Mouse (Mus musculus): ENCODE results near the gene Mlx.
"Not testable (repeated sequence)": the region's sequence is repeated elsewhere in the genome, so short reads cannot be mapped to it uniquely, and the experiment has no call there.

The Mlx gene

DNA sequence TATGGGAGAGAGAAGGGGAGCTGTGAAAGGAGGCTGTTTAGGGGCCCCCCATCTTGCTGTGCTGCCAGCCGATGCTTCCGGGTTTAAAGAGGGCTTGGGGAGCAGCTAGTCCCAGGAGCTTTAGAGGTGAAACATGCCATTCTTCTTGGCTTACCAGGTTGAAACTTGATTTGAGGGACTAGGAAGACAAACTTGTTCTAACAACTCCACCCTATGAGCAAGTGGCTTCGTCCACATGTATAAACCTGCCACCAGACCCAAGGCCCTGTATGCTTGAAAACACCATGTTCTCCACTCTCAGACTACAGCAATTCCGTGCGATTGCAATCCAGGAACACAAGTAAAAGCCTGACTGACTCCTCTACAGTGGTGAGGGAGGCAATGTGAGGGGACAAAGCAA, 15.9 kb downstream of the Mlx start:
- DNase-seq, result no peak

DNA sequence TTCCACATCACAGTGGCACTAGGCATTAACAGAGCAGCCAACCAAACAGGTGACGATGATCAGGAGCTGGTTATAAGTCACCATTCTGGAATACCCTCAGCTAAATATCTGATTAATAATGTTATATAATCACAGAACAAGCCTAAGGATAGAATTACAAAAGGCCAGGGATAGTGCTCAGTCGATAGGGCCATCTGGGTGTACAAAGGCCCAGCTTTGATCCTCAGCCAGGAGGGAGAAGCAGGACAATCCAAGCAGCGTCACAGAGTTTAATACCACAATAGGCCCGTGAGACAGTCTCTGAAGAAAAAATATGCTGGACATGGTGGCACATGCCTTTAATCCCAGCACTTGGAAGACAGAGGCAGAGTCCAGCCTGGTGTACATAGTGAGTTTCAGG, 22.3 kb downstream of the Mlx start:
- no peak for DNase-seq

DNA sequence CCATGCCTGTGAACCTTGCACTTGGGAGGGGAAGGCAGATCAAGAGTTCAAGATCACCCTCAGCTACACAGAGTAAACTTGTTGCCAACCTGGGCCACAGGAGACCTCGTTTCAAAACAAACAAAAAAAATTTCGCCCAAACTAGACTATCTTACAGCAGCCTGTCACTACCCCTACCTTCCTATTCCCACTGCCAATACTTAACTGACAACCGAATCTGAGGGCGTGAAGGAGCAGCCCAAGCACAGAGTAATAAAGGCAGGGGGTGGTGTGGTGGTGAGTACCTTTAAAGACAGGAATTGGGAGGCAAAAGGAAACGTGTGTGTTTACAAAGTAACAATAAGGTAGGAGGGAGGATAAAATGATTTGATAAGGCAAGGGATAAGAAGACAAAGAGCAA, 23.6 kb downstream of the Mlx start:
- DNase-seq, result no peak

DNA sequence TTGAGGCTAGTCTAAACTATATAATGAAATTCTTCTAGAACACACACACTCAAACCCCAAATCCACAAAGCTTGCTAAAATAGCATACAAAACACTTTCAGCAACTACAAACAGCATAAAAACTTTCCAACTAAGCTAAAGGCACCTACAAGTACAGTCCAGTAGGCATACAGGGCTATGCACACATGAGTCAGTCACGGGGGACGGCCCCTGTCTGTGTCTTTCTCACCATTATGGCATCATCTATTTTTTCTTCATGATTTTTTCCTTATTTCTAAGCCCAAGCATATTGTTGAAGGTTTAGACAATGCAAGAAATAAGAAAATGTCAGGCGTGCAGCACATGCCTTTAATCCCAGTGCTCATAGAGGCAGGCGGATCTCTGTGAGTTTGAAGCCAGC, 24.1 kb downstream of the Mlx start:
- DNase-seq, result no peak

DNA sequence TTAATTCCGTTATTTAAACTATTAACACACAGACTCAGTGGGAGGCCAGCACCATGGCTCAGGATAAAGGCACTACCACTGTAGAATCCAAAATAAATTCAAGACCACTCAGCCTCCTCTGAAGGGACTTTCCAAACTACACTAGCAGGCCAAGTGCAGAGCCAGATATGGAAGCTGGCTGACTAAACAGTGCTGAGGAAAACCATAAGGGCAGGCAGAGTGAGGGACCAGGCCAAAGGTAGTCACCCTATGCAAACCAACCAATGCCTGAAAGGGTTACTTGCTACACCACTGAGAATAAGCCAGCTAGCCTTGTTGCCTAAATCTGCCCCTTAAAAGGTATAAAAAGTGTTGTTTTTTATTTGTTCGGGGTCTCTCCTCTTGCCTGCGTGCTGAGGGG, 25.1 kb downstream of the Mlx start:
- no peak for DNase-seq

DNA sequence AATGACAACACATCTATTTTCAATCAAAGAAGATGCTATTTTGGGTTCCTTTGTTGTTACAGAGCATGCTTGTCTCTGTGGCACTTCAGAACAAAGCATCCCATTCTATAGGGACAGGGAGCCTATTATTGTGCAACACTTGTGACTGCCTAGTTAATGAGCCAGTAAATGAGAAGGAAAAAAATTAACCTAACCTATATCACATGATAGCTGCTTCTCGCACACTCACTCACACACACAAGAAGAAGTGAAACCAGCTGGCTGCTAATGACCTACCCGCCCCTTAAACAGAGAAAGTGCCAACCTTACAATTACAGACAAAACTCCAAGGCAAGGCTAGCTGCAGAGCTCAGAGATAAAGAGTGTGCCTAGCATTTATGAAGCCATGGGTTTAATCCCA, 28.5 kb downstream of the Mlx start:
- no peak for DNase-seq

DNA sequence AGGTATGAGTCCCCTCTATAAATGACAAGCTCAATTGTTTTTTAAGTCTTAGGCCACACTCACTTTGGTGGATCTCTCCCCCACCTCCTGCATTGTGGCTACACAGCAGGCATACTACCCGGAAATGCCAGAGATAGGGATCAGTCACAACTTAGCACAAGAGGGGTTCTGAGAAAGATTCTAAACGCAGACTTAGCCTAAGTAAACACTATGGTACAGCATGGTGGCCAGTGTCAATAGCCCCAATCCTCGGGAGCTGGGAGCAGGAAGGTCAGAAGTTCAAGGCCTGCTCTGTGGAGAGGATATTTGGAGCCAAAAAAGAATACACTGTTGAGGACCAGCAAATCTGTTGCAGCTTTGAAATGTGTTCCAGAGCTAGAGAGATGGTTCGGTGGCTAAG, 31.0 kb downstream of the Mlx start:
- DNase-seq, result no peak

DNA sequence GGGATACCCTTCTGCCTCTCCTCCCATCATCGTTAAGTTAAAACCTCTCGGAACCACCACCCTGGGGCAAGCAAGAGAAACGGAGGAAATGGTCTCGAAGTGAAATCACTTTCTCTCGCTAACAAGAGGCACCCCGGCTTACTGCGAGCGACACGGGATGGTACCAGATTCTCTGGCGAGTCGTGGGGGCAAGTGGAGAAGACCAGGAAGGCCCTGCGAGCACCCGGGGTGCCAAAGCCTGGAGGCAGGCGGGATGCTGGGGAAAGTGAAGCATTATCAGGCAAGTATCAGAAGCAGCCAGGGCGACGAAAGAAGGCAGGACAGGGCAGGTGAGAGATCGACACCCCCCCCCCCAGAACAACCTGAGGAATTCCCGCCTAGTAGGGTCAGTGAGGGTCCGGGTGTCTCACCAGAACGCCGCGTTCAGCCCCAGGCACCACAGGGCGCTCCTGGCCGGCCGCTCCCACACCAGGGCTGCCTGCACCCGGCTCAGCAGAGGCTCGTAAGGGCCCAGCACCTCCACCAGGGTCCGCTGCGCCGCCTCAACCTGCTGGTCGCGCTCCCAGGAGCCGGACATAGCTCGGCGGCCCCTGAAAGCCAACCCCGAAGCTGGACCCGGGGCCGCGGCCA, 32.2 kb downstream of the Mlx start:
- no peak for DNase-seq

DNA sequence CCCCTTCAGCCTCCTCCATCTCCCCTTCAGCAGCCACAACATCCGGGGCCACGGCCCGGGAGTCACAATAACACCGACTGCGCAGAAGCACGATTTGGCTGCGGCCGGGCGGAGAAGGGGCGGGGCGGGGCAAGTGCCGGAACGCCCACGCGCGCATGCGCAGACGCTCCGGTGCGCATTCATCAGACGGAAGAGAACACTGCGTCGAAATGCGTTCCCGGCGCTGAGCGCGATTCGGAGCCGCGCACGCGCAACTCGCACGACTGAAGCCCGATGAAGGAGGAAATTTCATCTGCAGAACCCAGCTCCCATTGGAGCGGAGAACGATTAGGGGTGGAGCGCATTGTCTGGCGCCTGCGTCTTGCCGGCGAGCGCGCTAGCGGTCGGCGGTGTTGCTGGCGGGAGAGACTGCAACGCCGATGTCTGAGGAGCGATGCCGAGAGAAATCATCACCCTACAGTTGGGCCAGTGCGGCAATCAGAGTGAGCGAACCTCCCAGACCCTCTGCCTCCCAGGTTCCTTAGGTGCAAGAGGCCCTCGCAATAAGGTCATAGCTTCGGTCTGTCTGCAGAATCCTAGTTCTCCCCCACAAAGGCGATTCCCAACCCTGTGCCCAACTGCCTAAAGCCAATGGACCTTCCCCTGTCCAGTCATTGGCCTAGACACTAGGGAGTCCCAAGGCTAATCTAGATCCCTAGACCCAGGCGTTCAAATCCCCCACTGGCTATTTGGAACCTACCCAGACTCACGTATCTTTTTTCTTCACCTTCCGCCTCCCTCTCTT, 32.9 kb downstream of the Mlx start, which contains the start of the genes Retreg3 and Tubg1:
Retreg3 (minus strand) TSS at position 133 of the 784 bp plus-strand sequence.
Tubg1 (plus strand) TSS at position 178 of the 784 bp plus-strand sequence.
- peak; percentile 99 for DNase-seq

DNA sequence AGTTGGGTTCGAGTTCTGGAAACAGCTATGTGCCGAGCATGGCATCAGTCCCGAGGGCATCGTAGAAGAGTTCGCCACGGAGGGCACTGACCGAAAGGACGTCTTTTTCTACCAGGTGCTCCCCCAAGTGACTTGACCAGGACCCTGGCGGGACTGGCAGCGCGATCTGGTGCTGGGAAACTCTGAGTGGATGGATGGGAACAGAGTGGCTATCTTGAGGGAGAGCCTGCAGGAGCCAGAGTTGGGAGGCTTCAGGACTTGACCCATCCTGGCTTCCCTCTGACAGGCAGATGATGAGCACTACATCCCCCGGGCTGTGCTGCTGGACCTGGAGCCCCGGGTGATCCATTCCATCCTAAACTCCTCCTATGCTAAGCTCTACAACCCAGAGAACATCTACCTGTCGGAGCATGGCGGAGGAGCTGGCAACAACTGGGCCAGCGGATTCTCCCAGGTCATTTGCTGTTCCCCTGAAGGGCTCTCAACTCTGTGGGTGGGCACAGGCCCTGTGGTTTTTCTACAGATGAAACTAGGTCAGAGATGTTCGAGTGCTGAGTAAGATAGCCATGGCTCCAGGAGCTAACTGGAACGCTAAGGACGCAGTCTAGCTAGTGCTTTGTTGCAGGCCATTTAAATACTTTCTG, 33.6 kb downstream of the Mlx start:
- peak; percentile 56 for DNase-seq

DNA sequence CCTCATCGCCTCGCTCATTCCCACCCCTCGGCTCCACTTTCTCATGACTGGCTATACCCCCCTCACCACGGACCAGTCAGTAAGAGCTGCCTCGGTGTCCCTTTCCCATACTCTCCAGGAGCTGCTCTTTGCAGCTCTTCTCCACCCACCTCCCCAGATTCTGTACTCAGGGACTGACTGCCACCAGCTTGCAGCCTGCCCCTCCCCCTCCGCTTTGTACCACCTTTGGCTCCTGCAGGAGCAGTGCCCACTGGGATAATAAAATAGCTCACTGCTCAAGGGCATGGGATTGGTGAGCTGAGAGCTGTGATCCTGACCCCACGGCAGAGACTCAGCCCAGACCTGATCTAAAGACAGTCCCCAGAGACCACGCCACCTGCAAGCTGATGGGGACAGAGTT, 37.4 kb downstream of the Mlx start:
- not testable (repeated sequence) for DNase-seq

DNA sequence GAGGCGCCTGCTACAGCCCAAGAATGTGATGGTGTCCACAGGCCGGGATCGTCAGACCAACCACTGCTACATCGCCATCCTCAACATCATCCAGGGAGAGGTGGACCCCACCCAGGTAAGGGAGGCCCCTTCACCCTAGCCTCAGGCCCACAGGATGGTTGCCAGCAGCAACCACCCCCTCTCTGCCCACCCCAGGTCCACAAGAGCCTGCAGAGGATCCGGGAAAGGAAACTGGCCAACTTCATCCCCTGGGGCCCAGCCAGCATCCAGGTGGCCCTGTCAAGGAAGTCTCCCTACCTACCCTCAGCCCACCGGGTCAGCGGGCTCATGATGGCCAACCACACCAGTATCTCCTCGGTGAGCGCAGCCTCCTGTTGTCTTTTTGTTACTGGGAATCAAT, 37.9 kb downstream of the Mlx start:
- DNase-seq, result peak; percentile 58

DNA sequence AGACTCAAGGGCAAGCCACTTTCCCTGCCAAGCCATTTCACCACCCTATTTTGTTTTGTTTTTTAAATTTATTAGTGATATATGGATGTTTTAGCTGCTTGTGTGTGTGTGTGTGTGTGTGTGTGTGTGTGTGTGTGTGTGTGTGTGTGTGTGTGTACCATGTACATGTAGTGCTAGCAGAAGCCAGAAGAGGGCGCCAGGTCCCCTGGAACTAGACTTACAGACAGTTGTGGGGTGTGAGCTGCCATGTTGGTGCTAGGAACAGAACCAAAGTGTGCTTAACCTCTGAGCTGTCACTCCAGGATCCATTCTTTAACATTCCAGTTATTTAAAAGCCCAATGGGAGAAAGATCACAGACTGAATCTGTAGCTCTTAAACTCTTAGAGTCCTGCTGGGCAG, 40.0 kb downstream of the Mlx start:
- DNase-seq, result no peak

DNA sequence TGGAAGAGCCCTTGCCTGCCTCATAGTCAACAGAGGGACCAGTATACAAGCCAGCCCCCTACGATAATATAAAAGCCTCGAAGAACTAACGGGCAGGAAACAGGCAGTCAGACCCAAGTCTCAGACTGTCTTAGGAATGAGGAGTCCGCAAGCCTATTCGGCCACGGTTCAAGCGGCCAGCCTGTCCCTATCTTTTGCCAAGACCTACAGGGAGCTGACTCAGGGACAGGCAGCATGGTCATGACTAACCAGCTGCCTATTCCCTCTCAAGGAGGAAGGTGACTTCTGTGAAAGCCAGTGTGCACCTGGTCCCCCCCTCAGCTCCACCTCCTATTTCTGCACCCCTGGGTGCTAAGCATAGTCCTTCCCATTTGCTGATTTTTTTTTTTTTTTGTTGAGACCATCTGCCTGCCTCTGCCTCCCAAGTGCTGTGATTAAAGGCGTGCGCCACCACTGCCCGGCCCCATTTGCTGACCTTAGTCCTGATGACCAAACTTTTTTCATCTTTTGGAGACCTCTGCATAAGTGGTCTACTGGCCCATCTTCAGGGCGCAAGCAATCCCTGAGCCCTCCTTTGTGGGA, 42.0 kb downstream of the Mlx start:
- peak; percentile 90 for DNase-seq

DNA sequence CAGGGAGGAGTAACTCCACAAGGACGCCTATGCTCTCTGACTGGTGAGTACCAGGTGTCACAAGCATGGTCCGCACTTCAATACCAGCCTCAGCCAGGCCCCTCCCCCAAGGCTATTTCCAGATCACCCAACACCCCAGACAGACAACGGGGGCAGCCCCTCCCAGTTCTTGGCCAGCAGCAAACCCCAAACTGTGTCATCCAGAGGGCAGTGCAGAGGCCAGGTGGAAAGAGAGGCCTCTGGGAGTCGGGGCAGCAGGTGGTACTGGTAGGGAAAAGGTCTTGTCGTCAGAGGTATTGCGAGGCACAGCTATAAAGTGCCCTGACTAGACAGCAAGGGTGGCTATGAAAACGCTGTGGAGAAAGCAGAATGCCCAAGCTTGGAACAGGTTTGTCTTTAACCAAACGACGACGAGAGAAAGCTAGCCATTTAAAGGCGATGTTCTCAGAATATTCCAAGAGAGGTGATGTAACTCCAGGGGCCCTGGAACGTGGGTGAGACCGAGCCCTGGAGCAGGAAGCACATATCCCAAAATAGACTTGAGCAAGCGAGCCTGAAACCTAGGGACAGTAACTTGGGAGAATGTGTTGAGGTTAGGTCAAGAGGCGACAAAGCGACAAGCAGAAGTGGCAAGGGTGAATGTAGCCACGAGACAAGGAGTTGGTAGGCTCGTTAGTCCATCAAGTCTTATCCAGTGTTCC, 43.1 kb downstream of the Mlx start:
- peak; percentile 76 for DNase-seq

DNA sequence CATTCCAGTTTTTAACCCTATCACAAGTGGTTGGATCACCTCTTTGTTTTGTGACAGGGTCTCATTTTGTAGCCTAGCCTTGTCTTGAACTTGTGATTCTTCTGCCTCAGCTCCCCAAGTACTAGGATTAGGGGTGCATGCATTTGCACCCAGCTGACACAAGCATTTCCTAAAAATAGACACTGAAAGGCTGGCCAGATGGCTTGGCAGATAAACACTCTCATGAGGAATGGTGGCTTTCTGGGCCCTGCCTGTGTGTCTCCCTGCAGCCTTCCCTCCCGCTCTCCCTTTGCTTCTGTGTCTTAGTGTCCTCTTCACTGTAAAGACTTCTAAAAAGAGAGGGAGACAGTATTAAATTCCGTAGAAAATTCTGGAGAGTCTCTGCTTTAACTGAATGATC, 44.1 kb downstream of the Mlx start:
- DNase-seq, result peak; percentile 81

DNA sequence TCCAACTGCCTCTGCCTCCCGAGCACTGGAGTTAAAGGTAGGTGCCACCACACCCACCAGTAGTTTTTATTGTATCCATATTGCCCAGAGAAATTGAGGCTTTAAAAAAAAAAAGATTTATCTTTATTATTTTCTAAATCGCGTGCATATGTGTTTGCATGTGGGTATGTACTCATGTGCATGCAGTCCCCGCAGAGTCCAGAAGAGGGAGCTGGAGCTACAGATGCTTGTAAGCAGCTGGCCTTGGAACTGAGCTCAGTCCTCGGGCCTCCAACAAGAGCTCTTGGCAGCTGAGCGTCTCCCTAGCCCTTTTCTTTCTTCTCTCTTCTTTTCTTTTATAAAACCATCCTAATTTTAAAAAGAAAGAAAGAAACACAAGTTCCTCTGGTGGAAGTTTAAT, 44.6 kb downstream of the Mlx start:
- DNase-seq, result peak; percentile 57

DNA sequence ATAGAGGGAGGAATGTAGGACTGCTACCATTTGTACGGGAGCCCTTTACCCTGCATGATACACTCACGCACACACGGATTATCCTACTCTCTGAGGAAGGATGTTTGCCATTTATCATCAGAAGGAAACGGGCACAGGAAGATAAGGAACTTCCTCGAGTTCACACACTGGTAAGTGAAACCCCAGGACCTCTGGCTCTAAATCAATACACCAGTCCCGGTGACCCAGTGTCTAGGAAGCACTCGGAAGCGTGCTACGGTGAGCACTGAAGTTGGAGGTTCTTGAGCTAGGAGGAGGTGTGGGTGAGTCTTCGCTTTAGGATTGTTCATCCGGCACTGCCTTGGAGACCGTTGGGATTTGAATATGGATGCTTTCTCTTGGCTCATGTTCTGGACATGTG, 46.0 kb downstream of the Mlx start:
- DNase-seq, result peak; percentile 28

DNA sequence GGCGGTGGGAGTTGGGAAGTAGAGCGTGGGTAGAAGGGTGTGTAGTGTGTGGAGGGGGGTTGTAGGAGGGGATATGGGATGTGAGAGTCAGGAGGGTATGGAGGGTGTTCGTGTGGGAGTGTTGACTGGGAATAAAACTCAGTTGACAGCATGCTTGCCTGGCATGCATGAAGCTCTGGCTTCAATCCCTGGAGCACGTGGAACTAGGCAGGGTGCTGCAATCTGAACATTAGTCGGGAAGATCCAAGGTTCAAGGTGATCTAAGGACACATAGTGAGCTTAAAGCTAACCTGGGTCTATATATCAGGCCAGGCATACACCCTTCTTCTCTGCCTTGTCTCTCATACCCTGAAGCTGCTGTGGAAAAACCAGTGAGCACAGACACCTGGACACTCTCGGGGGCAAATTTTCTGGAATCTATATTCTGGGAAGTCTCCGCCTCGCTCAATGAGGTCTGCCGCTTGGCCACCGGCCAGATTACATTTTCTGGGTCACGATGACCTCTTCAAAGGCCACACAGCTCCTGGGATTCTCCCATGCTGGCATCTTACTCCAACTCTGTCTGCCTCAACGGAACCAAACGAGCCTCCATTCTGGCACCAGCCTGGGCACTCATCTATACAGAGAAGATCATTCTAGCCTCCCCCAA, 47.3 kb downstream of the Mlx start:
- DNase-seq, result peak; percentile 62

DNA sequence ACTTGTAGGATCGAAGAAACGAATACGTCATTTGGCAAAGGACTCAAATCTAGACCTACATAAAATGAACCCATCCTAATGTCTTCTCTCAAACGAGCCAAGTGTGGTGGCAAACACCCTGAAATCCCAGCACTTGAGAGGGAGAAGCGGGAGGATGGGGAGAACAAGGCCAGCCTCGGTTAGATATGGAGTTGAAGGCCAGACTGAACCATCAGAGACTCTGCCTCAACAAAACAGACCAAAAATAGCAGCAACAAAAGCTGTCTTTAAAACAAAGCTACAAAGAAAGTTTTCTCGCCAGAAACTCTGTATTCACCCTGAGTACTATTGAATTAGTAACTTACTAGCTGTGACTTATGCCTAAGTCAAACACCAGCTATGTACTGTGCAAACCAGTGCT, 49.9 kb downstream of the Mlx start:
- no peak for DNase-seq

DNA sequence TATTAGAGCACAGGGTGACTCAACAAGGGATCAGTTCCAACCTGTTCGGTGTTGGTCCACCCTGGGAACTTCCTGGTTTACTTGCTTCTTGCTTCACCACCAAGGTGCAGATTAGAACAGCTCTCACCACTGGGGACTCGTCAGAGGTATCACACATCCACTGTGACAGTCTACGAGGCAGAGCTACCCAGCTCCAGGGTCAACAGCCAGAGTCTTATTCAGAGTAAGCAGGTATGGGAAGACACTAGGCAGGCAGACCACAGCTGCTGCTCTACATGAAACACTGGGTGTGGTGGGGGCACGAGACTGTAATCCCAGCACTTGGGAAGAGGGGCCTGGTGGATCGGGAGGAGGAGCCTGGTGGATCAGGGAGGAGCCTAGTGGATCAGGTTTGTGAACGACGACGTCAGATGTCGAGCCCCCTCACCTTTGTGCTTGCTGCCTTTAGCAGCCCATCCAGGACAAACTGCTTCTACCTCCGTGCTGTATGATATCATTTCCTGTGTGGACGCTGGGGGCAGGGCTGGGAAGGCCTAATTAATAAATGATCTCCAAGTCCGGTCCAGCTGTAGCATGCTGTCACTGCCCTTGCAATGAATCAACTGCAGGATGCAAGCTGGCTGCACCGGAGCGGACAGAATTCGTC, 51.6 kb downstream of the Mlx start:
- peak; percentile 44 for DNase-seq
